Mouse (Mus musculus) neutrophil, adult 5-6 weeks (primary cell): ENCODE measurements around the gene Stk11. TPM values are rescaled to one million over a fixed set of nuclear protein-coding genes. Genes with fewer than 3 reads are reported as not detected.

ENCODE experiments used
- ATAC-seq: fragments of 151-379, 151-347 bp; 2 replicates; pipeline ENCODE4 v1.8.0; 2017; ENCODE audit warnings: mild to moderate bottlenecking, moderate TSS enrichment; ENCODE audit not compliant: insufficient number of reproducible peaks, poor library complexity, low FRiP score, severe bottlenecking; ENCODE audit errors: extremely low read depth
- total RNA-seq: library from RNA; stranded (forward); fragments of 200-1000 nt; gene quantifications from 2 replicates; pipeline ENCODE4 v1.2.3, GENCODE M21; 2017

Gene Stk11
- total RNA-seq, 1 experiment from 2014 or later: 235 TPM

DNA sequence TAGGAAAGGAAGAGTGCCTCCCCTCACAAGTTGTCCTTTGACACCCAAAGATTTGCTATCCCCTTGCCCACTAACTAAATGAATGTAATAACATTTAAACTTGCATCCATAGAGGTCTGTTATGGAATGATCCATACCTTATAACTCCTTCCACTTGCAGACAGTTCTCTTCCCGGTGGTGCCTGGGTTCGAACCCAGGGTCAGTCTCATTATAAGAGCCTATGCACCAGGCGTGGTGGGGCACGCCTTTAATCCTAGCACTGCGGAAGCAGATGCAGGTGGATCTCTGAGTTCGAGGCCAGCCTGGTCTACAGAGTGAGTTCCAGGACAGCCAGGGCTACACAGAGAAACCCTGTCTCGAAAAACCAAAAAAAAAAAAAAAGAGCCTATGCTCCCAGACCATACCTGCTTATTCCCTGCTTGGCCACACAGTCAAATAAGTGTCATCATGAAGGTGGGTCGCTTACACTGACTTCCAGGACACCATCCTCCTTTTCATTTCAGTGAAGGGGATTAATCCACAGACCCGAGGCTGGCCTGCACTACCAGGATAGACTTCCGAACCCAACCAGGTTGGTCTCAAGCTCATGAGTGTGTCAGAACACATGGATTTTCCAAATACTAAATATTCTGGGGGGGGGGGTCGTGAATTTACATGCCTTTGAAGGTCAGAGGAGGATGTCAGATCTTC is 24.5 kb downstream of the Stk11 start:
- no peak for ATAC-seq

DNA sequence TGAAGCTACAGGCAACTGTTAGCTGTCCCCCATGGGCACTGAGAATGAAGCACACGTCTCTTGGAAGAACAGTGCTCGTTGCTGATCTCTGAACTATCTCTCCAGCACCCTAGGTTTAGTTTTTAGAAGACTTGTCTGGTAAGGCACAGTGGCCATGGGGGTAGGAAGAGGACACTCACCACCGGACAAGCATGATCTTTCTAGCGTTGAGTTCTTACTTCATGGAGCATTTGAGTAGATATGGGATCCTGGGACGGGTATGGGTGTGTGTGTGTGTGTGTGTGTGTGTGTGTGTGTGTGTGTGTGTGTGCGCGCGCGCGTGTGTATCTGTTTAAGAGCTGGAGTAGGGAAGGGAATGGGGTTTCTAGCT is 25.0 kb downstream of the Stk11 start, which contains the start of gene Cbarp:
TSS of gene Cbarp (minus strand) at position 170 of the 370 bp plus-strand sequence.
- ATAC-seq: no peak

DNA sequence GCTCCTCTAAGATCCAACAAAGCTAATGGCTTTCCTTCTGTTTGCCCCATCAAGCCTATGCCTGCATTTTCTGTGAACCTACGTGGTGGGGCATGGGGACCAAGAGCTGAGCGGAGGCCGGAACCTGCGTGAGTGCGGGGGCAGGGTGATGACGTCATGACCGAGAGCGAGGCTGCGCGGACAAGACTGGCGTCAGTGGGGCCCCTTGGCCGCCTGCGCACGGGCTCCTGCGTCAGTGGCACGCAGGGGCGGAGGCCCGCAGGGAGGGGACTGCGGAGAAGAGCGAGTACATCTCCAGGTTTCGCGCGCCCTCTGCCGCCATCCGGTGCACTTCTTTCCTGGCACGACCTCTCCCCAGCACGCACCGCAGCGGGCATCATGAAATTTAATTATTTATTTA is 25.6 kb downstream of the Stk11 start:
- peak; percentile 79 for ATAC-seq

DNA sequence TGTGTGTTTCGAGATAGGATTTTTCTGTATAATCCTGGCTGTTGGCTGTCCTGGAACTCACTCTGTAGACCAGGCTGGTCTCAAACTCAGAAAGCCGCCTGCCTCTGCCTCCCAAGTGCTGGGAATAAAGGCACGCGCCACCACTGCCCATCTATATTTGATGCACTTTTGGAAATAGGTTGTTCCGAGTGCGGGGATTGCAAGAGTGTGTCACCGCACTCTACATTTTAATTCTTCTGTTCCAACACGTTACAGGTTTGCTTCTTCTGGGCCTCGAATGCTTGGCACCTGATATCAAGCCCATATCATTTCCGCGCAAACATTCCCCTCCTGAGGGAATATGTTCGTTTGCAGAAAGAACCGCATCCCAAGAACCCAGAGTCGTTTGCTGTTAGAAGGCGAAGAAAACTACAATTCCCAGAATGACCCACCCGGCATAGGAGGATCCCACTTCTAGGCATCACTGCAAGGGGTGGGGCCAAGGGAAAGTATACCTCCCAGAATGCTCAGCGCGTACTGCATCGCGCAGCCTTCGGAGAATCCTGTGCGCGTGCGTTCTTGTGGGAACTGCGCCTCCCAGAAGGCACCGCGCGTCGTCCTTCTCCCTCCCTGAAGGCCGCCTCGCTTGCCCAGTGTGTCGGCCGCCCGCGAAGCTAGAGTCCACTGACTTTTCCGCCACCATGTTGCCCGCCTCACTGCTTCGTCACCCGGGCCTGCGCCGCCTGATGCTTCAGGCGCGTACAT is 26.4 kb downstream of the Stk11 start:
- ATAC-seq: peak; percentile 75

DNA sequence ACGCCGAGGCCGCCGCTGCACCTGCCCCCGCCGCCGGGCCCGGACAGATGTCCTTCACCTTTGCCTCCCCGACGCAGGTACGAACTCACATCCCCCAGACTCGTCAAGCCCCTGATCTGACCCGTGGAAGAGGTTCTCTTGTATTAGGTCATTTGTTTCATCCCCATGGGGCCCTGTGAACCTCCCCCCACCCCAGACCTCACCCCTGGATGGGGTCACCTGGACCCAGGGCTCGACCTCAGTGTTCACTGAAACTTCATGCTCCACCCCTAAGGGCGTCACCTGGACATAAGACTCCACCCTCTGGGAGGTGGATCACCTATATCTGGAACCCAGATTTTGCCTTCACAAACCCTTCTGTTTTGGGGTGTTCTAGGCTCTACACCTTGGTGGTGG is 26.9 kb downstream of the Stk11 start:
- no peak for ATAC-seq

DNA sequence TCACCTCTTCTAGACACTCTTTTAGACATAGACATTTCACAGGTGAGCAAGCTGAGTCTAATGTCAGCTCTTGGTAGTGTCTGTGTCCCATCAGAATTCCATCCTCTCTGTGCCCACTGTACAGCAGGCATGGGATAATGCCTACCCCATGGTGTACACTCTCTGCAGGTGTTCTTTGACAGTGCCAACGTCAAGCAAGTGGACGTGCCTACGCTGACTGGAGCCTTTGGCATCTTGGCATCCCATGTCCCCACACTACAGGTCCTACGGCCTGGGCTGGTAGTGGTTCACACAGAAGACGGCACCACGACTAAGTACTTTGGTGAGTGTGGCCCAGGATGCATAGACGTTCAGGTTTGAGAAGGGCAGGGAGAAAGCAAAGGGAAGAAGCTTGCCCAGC is 28.1 kb downstream of the Stk11 start:
- no peak for ATAC-seq

DNA sequence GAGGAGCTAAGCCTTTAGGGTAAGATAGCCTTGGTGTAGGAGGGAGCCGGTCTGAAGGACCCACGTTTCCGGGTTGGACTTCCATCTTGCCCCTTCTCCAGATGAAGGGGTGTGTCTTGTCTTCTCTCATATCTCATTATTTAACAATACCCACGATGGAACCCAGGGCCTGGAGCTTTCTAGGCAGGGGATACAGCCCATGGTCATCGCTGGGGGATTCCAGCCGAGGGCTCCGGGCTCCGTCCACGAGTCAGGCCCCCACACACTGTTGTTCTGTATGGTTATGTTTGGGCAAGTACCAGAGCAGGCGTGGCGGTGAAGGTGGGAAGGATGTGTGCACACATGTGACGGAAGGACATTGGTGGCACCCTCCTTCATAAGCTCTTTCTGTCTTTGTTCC is 28.6 kb downstream of the Stk11 start:
- ATAC-seq: no peak

DNA sequence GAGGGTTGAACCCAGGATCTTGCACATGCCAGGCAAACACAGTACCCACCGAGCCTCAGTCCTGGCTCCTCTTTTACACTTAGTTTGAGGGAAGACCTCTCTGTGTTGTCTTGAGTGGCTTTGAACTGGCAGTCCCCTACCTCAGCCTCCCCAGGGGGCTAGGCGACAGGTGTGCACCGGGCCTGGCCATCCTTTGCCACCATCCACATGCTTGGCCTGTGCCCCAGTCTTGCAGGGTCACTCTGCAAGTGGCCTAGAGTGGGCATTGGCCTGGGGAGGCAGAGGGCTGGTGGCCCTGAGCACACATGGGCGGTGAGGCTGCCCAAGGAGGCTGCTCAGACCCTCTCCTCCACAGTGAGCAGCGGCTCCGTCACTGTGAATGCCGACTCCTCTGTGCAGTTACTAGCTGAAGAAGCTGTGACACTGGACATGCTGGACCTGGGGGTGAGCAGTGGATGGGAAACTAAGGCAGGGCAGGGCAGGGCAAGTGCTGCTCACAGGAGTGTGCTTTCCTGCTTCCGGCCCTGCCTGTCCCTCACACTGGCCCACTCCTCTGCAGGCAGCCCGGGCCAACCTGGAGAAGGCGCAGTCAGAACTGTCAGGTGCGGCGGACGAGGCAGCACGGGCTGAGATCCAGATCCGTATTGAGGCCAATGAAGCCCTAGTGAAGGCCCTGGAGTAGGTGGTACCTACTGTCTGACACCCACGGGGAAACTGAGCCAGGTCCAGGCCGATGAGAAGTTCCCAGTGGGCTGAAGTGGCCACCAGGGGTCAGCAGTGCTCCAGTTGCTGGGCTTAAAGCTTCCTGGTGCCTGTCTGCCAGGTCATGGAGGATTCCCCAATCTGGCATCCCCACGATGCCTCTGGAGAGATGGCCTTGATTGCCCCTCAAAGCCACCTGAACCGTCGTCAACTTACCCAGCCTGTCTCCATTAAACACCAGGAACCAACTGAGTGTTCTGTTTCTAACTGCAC is 29.5 kb downstream of the Stk11 start:
- ATAC-seq: no peak

DNA sequence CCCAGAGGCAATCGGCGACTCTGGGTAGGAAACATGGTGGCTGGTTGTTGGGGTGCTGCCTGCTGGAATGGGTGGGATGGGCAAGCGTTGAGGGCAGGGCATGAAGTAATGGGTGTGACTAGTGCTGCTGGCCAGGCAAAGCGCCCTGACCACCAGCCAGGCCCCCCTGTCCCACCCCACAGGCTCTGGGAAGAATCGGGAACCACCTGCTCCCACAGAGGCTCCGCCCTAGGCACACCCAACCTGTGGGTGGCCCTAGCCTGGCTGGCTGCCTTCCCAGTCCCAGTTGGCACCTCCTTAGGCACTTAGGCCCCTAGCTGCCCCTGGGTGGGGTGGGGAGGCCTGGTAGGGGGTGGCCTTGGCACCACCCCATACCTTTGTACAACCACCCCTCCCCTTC is 30.3 kb downstream of the Stk11 start:
- no peak for ATAC-seq

DNA sequence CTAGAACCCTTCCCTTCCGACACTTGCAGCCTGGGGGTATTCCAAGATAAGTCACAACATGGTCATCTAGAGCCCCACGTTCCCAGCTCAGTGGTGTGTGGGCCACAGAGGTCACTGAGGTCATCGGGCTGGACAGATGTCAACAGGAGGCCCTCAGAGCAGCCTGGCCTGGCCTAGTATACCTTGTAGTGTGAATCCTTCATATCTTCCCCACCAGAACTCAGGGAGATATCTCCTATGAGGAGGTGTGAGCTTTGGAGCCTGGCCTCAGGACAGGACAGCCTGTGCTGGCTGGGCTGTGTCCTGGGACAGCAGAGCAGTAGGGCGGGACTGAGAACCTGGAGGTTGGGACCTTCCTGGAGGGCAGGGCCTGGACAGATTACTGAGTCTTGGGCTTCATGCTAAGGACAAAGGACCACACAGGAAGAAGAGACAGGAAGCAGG is 31.0 kb downstream of the Stk11 start:
- ATAC-seq: no peak

DNA sequence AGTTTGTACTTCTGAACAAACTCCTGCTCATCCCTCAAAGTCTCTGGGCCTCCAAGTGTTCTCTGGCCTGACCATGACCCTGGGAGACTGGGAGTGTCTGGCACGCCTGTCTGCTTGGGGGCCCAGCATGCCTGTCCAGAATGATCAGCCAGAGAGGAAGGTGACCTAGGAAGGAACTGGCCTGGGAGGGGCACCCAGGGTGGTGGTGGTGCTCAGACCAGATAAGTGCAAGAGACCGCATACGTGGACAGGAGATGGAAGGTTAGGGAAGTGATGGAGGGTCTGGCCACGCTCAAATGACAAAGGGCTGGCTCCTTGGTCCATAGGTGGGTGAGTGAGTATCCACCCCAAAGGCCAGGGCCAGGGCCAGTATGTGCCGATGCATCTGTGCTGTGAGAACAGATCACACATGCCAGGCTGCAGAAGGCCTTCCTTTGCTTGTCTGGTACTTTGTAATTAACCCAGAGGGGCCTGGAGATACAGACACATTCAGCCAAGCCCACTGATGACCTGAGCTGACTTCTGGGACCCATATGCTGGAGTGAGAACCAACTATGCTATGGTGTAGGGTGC is 31.6 kb downstream of the Stk11 start:
- no peak for ATAC-seq

DNA sequence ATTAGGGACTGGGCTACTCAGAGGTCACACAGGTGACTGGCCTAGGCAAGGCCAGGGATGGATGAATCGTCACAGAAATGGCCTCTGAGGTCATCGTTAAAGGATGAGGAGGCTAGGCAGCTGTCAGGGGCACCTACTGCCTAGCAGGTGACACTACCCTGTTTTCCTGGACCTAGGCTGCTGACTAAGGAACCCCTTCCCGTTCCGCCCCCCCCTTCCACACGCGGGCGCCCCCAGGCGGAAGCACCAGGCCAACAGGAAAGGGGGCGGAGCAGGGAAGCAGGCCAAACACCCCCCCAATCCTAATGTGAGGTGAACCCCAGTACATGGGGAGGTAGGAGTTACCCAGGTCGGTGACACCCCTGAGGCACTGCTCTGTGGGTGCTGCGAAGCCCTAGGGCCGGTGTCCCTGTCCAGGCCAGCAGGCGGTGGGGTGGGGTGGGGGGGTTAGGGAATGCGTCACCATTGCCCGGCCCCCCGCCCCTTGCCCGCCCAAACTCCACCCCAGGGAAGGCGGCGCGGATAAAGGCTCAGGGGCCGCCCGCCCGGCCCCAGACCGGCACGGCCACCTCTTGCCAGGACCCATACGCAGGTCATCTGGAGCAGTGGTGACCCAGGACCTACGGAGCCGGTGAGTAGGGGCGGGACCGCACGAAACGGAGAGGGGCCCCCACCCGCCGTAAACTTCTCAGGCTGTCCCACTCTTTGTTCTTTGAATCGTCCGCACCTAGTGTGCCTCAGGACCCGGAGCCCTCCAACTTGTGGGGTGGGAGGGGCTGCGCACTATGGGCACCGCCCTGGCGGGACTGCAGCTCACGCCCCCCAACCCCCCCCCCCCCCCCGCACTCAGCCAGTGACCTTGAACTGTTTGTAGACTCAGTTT is 32.4 kb downstream of the Stk11 start, which contains the start of gene Midn:
TSS of gene Midn (plus strand) at position 554 of the 883 bp plus-strand sequence.
- peak; percentile 17 for ATAC-seq

DNA sequence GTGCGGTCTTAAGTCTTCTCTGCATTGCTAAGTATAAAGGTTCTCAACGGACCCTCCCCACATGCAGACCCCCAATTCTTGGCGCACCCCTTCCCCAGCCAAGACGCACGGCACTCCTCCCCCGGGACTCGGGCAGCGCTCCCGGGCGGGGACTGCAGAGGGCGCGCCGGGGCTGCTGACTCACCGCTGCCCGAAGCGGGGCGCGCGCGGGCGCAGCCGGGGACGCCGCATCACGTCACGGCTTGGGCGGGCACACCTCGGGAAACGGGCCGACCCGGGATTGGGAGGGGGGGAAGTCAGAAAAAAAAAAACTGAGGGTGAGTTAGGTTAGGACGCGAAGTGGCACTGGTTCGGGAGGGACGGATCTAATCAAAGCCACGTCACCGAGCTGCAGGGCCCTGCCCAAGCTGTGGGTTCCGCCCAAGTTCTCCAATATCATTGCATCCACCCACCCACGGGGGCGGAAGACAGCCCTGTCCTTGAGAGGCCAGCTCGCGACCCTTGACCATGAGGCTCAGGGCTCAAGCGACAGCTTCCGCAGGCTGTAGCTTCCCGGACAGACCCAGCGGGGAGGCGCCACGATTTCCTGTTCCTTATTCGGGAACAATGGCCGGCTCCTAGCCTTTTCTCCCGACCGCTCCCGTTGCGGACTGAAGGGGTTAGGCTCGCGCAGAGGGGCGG is 33.1 kb downstream of the Stk11 start:
- peak; percentile 34 for ATAC-seq

DNA sequence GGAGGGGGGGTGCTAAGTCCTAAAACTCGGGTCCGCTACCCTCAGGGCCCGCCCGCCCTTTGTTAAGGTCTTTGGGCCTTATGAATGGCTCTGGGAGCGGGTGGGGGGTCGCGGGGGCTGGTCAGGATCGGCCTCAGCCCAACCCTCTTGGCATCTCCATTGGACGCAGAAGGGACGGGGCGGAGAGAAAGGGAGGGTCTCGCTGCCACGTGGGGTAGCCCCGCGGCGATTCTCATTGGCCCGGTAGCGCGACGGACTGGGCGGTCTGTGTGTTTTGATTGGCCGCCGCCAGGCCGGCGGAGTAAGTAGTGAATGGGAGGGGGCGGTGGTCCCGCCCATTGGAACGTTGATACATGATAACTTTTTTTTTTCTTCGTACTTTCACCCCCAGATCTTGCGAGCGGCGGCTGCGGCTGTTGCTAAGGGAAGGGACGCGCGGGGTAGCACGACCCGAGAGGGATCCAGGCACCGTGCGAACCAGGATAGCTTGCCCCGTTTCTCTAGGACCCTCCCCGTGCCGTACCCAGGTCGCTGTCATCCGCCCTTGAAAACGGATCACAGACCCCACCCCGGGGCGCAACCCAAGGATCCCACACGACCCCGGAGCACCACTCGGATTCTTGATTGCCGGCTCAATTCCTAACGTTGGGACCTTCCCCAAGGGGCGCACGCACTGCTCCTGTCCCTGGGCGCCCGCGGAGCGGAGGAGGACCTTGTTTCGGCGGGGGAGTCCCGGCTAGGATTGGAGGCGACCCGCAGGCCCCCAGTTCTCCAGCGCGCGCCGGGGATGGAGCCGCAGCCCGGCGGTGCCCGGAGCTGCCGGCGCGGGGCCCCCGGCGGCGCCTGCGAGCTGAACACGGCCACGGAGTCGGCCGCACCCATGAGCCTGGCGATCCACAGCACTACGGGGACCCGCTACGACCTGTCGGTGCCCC is 34.0 kb downstream of the Stk11 start:
- ATAC-seq: peak; percentile 48

DNA sequence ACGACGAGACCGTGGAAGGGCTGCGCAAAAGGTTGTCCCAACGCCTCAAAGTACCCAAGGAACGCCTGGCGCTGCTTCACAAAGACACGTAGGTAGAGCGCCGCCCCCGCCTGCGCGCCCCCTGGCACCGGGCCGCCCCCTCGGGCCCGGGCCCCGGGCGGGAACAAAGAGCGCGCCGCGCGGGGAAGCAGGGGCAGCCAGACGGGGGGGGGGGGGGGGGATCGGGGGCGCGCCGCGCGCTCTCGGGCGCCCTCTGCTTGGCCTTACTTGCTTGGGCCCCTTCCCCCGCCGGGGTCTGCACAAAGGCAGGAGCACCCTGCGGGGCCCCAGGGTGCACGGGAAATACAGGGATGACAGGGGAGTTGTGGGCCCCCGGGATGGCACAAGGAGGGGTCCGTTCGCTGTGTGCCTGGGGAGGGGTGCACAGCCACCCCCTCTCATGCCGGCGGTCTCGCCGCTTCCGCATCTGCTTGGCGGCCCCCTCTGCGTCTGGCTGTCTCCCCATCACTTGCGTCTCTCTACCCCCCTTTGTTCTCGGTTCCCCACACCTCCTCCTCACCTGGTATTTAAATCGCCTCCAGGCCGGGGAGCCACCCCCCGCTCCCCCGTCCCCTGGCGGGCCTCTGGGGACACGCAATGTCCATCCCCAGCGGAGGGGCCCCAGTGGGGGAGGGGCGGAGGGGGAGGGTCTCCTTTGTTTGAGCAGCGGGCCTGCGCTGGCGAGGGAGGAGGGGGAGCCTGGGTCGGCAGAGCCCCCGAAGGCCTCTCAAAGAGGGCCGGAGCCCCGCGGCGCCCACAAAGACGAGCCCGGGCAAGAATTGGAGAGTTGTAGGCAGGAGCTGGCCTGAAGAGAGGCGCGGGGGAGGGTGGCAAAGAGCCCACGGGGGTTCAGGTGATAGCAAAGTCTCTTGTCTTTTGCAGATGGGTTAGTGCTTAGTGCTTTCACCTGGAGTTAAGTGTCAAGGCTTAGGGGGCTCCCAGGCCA is 34.9 kb downstream of the Stk11 start:
- no peak for ATAC-seq
